ENCODE assay signal across 25 mouse cellular contexts in the genomic region with DNA sequence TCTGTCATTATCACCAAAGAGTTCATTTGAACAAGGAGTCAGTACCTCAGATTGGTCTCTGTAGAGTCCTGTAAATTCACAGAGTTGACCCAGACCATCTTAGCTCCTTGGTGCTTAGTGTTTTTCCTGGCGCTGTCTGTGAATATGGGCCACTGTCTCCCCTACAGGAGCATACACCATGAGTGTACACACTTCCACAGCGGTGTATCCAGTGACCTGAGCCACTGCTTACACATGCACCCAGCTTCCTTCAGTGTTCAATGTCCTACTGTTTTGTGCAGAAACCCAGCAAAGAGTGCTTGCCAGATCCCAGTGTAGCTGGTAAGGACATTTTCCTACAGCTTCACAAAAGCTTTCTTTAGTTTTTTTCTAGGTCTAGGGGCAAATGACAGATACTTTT. TPM values are rescaled to one million over a fixed set of nuclear protein-coding genes. Genes with fewer than 3 reads are reported as not detected.
DNase-seq lines count a peak whose midpoint lies in the region; ATAC-seq and TF ChIP-seq lines count a peak whose summit lies in the region.
"Had no signal": no experiment of that assay in that cellular context is flagged by ENCODE, and none has a peak within 500 bp of the region (broad histone marks: within the 10 kb centered on the region; RNA-seq: fewer than 3 reads in every experiment).

No protein-coding gene starts in this region.

- peaks cover 6% of the 10 kb centered on the region; the same call in 1 of the 2 replicates for H3K4me1 ChIP-seq in kidney, embryonic 16.5 days (ENCODE audit: insufficient read depth, low read length)
- peaks cover 4% of the 10 kb centered on the region; the same call in 1 of the 2 replicates for H3K4me1 ChIP-seq in kidney, embryonic 14.5 days (ENCODE audit: control insufficient read depth, insufficient read depth, low read length)
- no peaks in the 10 kb centered on the region for H3K4me1 ChIP-seq in lung, embryonic 14.5 days (ENCODE audit: insufficient read depth)
- peaks cover 4% of the 10 kb centered on the region; the same call in 1 of the 2 replicates for H3K4me1 ChIP-seq in brown adipose tissue, adult 24 weeks (ENCODE audit: control insufficient read depth, insufficient read depth, insufficient read length, low read length)
- H3K4me1 ChIP-seq: embryonic facial prominence, embryonic 13.5 days; embryonic facial prominence, embryonic 15.5 days; forebrain, embryonic 10.5 days; forebrain, embryonic 12.5 days had no signal

- no peak for TF ChIP-seq CTCF in lung, embryonic 14.5 days (IDR thresholded peaks at IDR 0.05; ENCODE audit: low read depth)

- ATAC-seq in kidney, embryonic 16.5 days (ENCODE audit: low FRiP score, low TSS enrichment), result no peak
- no peak for ATAC-seq in kidney, embryonic 14.5 days (ENCODE audit: low FRiP score, low TSS enrichment)
- ATAC-seq in lung, embryonic 14.5 days (ENCODE audit: insufficient read depth), result 0 out of 2 replicates have a peak, but pooled peaks have one; percentile 40
- ATAC-seq: activated CD4-positive, CD25-positive, alpha-beta regulatory T cell, adult 4 months; forebrain, embryonic 14.5 days; forebrain, embryonic 16.5 days; Patski had no signal

- 77% methylated on average over 2 of the region's 2 CpGs for WGBS in kidney, embryonic 16.5 days
- 78% methylated on average over 2 of the region's 2 CpGs for WGBS in kidney, embryonic 14.5 days
- WGBS in lung, embryonic 14.5 days, result 59% methylated on average over 2 of the region's 2 CpGs

- H3K27ac ChIP-seq in kidney, embryonic 16.5 days (ENCODE audit: low read length), result 0 out of 2 replicates have a peak overlapping the region, but pooled peaks have one; percentile 29
- no peak overlapping the region for H3K27ac ChIP-seq in kidney, embryonic 14.5 days (ENCODE audit: low read depth, low read length)
- H3K27ac ChIP-seq in lung, embryonic 14.5 days (ENCODE audit: low read depth), result peak overlapping the region; percentile 50; the same call in 1 of the 2 replicates
- H3K27ac ChIP-seq in brown adipose tissue, adult 24 weeks (replicated peaks; ENCODE audit: low read depth, low read length), result peak overlapping the region; percentile 44; the same call in 1 of the 2 replicates
- H3K27ac ChIP-seq: embryonic facial prominence, embryonic 13.5 days; embryonic facial prominence, embryonic 15.5 days; forebrain, embryonic 10.5 days; forebrain, embryonic 12.5 days had no signal

- peak; percentile 10 for DNase-seq in lung, embryonic 14.5 days
- no peak for DNase-seq in lung, postnatal 10 days
- DNase-seq in retina, embryonic 14.5 days (ENCODE audit: low spot score), result no peak
- DNase-seq: adrenal gland, adult 8-10 months; adrenal gland, postnatal 14 days; adrenal gland, postnatal 36 days; cerebellum, adult 11 months; cerebellum, adult 18-20 months; cerebellum, adult 8-10 months; cerebellum, adult 9-11 months; cerebellum, postnatal 14 days; cerebellum, postnatal 36 days; embryo, embryonic 11 days had no signal

- H3K36me3 ChIP-seq in kidney, embryonic 16.5 days (ENCODE audit: insufficient read depth, low read length), result no peaks in the 10 kb centered on the region
- H3K36me3 ChIP-seq in kidney, embryonic 14.5 days (ENCODE audit: control insufficient read depth, insufficient read depth, low read length), result no peaks in the 10 kb centered on the region
- H3K36me3 ChIP-seq in lung, embryonic 14.5 days (ENCODE audit: insufficient read depth), result no peaks in the 10 kb centered on the region
- H3K36me3 ChIP-seq: embryonic facial prominence, embryonic 13.5 days; embryonic facial prominence, embryonic 15.5 days; forebrain, embryonic 10.5 days; forebrain, embryonic 12.5 days had no signal

- H3K4me3 ChIP-seq in kidney, embryonic 16.5 days (ENCODE audit: low read length), result no peak overlapping the region
- H3K4me3 ChIP-seq in kidney, embryonic 14.5 days (ENCODE audit: low read length), result no peak overlapping the region
- no peak overlapping the region for H3K4me3 ChIP-seq in lung, embryonic 14.5 days (ENCODE audit: low read depth, low read length)
- H3K4me3 ChIP-seq in brown adipose tissue, adult 24 weeks (ENCODE audit: insufficient read depth, low read depth, low read length), result no peak overlapping the region
- H3K4me3 ChIP-seq: embryonic facial prominence, embryonic 13.5 days; embryonic facial prominence, embryonic 15.5 days; erythroblast, embryonic 14.5 days; forebrain, embryonic 10.5 days; forebrain, embryonic 12.5 days had no signal

- H3K27me3 ChIP-seq in kidney, embryonic 16.5 days (ENCODE audit: insufficient read depth, low read length), result no peaks in the 10 kb centered on the region
- H3K27me3 ChIP-seq in kidney, embryonic 14.5 days (ENCODE audit: control insufficient read depth, insufficient read depth, low read length), result no peaks in the 10 kb centered on the region
- H3K27me3 ChIP-seq in lung, embryonic 14.5 days (ENCODE audit: insufficient read depth, low read length), result no peaks in the 10 kb centered on the region
- H3K27me3 ChIP-seq: embryonic facial prominence, embryonic 13.5 days; embryonic facial prominence, embryonic 15.5 days; forebrain, embryonic 12.5 days had no signal

- H3K4me2 ChIP-seq in kidney, embryonic 16.5 days (replicated peaks; ENCODE audit: low read depth, low read length), result no peak overlapping the region
- no peak overlapping the region for H3K4me2 ChIP-seq in kidney, embryonic 14.5 days (replicated peaks; ENCODE audit: low read depth, low read length)
- no peak overlapping the region for H3K4me2 ChIP-seq in lung, embryonic 14.5 days
- H3K4me2 ChIP-seq: embryonic facial prominence, embryonic 13.5 days; embryonic facial prominence, embryonic 15.5 days; forebrain, embryonic 12.5 days had no signal

- H3K9ac ChIP-seq in kidney, embryonic 16.5 days (replicated peaks; ENCODE audit: low read length), result no peak overlapping the region
- H3K9ac ChIP-seq in kidney, embryonic 14.5 days (ENCODE audit: low read depth, low read length), result no peak overlapping the region
- no peak overlapping the region for H3K9ac ChIP-seq in lung, embryonic 14.5 days
- H3K9ac ChIP-seq: embryonic facial prominence, embryonic 13.5 days; embryonic facial prominence, embryonic 15.5 days; forebrain, embryonic 12.5 days had no signal

- no peaks in the 10 kb centered on the region for H3K9me3 ChIP-seq in kidney, embryonic 16.5 days (ENCODE audit: low read length)
- H3K9me3 ChIP-seq in kidney, embryonic 14.5 days (ENCODE audit: control insufficient read depth, low read length), result no peaks in the 10 kb centered on the region
- no peaks in the 10 kb centered on the region for H3K9me3 ChIP-seq in lung, embryonic 14.5 days (ENCODE audit: low read depth, low read length)
- H3K9me3 ChIP-seq: embryonic facial prominence, embryonic 13.5 days; embryonic facial prominence, embryonic 15.5 days; forebrain, embryonic 10.5 days; forebrain, embryonic 12.5 days had no signal

RNA-seq across cellular contexts. Expression of a gene that starts 22.8 kb away (rescaled TPM):
- 0.22 TPM in 1 of 2 replicates, not detected in the other for polyA plus RNA-seq in kidney, embryonic 16.5 days (2015; fragmentation: Nextera tagmentation; extraction: Ambion mirVana)
- polyA plus RNA-seq in kidney, embryonic 14.5 days (2014; fragmentation: Nextera tagmentation; extraction: Ambion mirVana), result not detected in 2 replicates
- polyA plus RNA-seq in lung, embryonic 14.5 days (2014; fragmentation: Nextera tagmentation; extraction: Ambion mirVana), result 0.27 TPM in 1 of 2 replicates, not detected in the other
- 0.87 and 1.2 TPM in 2 replicates for polyA plus RNA-seq in brown adipose tissue, adult 24 weeks (2012; ENCODE audit: insufficient read depth, insufficient read length, missing spikeins)
- polyA plus RNA-seq: forebrain, embryonic 12.5 days; forebrain, embryonic 14.5 days; forebrain, embryonic 16.5 days; Patski had no signal
